Mouse (Mus musculus): ENCODE data around the gene AW146154. TPM values are rescaled to one million over a fixed set of nuclear protein-coding genes. Genes with fewer than 3 reads are reported as not detected.
"Not testable (repeated sequence)": the region's sequence is repeated elsewhere in the genome, so short reads cannot be mapped to it uniquely, and the experiment has no call there.

The AW146154 gene
- 10.0 and 10.3 TPM in 2 replicates for polyA plus RNA-seq (2014; fragmentation: Nextera tagmentation; extraction: Ambion mirVana)

GRCm38 (mm10) chr7:41499389-41500049, at the start of gene AW146154, which contains the start of gene Gm20449:
Gene AW146154 (minus strand): TSS chr7:41499890.
Gene Gm20449 (minus strand): TSS chr7:41499417.
- Histone ChIP-seq H3K4me3 (ENCODE audit: low read depth, low read length) (peak within 1 kb of the TSS; percentile 46), H3K9ac (ENCODE audit: low read length) (peak within 1 kb of the TSS; percentile 32), H3K27ac (ENCODE audit: low read depth, low read length) (no peak within 1 kb of the TSS), H3K4me1 (replicated peaks; ENCODE audit: control insufficient read depth, insufficient read depth, low read length) (no peaks in the 10 kb centered on the region), H3K4me2 (ENCODE audit: low read depth, low read length, severe bottlenecking) (peak within 1 kb of the TSS; percentile 73), H3K9me3 (ENCODE audit: control insufficient read depth, low read length) (no peaks in the 10 kb centered on the region; the same call in 1 of the 2 replicates), H3K36me3 (ENCODE audit: control insufficient read depth, insufficient read depth, low read length) (no peaks in the 10 kb centered on the region), H3K27me3 (ENCODE audit: control insufficient read depth, insufficient read depth, low read length) (no peaks in the 10 kb centered on the region)
- ATAC-seq (replicated peaks; ENCODE audit: low FRiP score) (peak; percentile 98), DNase-seq (ENCODE audit: low spot score) (peak; percentile 87)
- 0% methylated on average over 18 of the region's 18 CpGs for WGBS

DNA sequence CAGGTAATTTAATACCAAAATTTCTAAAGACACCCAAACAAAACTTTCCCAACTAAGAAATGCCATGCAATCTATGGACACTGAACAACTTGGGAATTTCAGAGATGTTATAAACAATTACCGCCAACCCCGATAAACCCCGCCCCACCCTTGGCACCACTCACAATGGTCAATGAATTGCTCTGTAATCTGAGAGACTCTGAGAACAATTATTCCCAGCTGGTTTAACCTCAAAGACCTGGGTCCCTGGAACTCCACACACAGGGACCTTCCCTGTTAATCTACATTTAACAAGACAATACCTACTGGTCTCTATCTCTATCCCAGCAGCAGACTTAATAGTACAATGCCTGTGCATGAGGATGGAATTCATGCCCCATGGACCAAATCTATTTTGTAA, 13.0 kb upstream of the AW146154 start:
- no peaks in the 10 kb centered on the region for H3K36me3 ChIP-seq (ENCODE audit: control insufficient read depth, insufficient read depth, low read length)
- WGBS, result 93% methylated on average over 3 of the region's 3 CpGs
- no peaks in the 10 kb centered on the region for H3K4me1 ChIP-seq (replicated peaks; ENCODE audit: control insufficient read depth, insufficient read depth, low read length)
- no peak for ATAC-seq (replicated peaks; ENCODE audit: low FRiP score)
- H3K9me3 ChIP-seq (ENCODE audit: control insufficient read depth, low read length), result peaks cover 5% of the 10 kb centered on the region; the same call in 1 of the 2 replicates
- H3K27ac ChIP-seq (ENCODE audit: low read depth, low read length), result no peak overlapping the region
- DNase-seq (ENCODE audit: low spot score), result no peak
- H3K27me3 ChIP-seq (ENCODE audit: control insufficient read depth, insufficient read depth, low read length), result no peaks in the 10 kb centered on the region
- no peak overlapping the region for H3K4me3 ChIP-seq (ENCODE audit: low read depth, low read length)
- H3K4me2 ChIP-seq (ENCODE audit: low read depth, low read length, severe bottlenecking), result no peak overlapping the region
- no peak overlapping the region for H3K9ac ChIP-seq (ENCODE audit: low read length)

DNA sequence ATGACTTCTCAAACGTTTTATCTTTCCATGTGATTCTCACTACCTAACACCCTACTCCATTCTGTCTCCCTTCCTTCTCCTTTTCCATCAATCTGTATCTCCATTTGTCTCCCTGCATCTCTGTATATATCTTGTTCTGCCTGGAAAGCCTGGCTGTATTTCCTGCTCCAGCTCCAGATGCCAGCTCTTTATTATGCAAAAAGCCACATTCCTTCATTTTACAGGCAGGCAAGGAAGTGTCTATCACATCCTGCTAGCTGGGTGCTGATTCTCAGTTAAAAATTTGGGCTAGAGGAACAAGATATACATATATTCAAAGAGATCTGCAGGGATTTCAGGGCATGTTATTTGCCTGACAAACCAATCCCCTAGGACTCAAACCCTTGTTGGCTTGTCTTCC, 12.5 kb upstream of the AW146154 start:
- H3K9ac ChIP-seq (ENCODE audit: low read length), result no peak overlapping the region
- no peaks in the 10 kb centered on the region for H3K36me3 ChIP-seq (ENCODE audit: control insufficient read depth, insufficient read depth, low read length)
- ATAC-seq (replicated peaks; ENCODE audit: low FRiP score) (no peak), DNase-seq (ENCODE audit: low spot score) (no peak)
- H3K27ac ChIP-seq (ENCODE audit: low read depth, low read length), result no peak overlapping the region
- H3K27me3 ChIP-seq (ENCODE audit: control insufficient read depth, insufficient read depth, low read length), result no peaks in the 10 kb centered on the region
- no peaks in the 10 kb centered on the region for H3K4me1 ChIP-seq (replicated peaks; ENCODE audit: control insufficient read depth, insufficient read depth, low read length)
- no peak overlapping the region for H3K4me3 ChIP-seq (ENCODE audit: low read depth, low read length)
- 31% methylated on average over 1 of the region's 1 CpGs for WGBS
- H3K9me3 ChIP-seq (ENCODE audit: control insufficient read depth, low read length), result peaks cover 5% of the 10 kb centered on the region; the same call in 1 of the 2 replicates
- H3K4me2 ChIP-seq (ENCODE audit: low read depth, low read length, severe bottlenecking), result no peak overlapping the region

GRCm38 (mm10) chr7:41502402-41502801, 2.7 kb upstream of the AW146154 start:
- Histone ChIP-seq H3K36me3 (ENCODE audit: control insufficient read depth, insufficient read depth, low read length) (no peaks in the 10 kb centered on the region), H3K9ac (ENCODE audit: low read length) (no peak overlapping the region), H3K9me3 (ENCODE audit: control insufficient read depth, low read length) (no peaks in the 10 kb centered on the region; the same call in 1 of the 2 replicates), H3K4me3 (ENCODE audit: low read depth, low read length) (no peak overlapping the region), H3K27ac (ENCODE audit: low read depth, low read length) (no peak overlapping the region), H3K4me2 (ENCODE audit: low read depth, low read length, severe bottlenecking) (no peak overlapping the region), H3K4me1 (replicated peaks; ENCODE audit: control insufficient read depth, insufficient read depth, low read length) (no peaks in the 10 kb centered on the region), H3K27me3 (ENCODE audit: control insufficient read depth, insufficient read depth, low read length) (no peaks in the 10 kb centered on the region)
- ATAC-seq (replicated peaks; ENCODE audit: low FRiP score), result no peak
- DNase-seq (ENCODE audit: low spot score), result no peak
- 42% methylated on average over 1 of the region's 1 CpGs for WGBS

- Histone ChIP-seq H3K4me3 (ENCODE audit: low read depth, low read length) (peak overlapping the region; percentile 46), H3K27ac (ENCODE audit: low read depth, low read length) (no peak overlapping the region), H3K27me3 (ENCODE audit: control insufficient read depth, insufficient read depth, low read length) (no peaks in the 10 kb centered on the region), H3K9ac (ENCODE audit: low read length) (peak overlapping the region; percentile 32), H3K36me3 (ENCODE audit: control insufficient read depth, insufficient read depth, low read length) (no peaks in the 10 kb centered on the region), H3K9me3 (ENCODE audit: control insufficient read depth, low read length) (no peaks in the 10 kb centered on the region; the same call in 1 of the 2 replicates), H3K4me2 (ENCODE audit: low read depth, low read length, severe bottlenecking) (peak overlapping the region; percentile 73), H3K4me1 (replicated peaks; ENCODE audit: control insufficient read depth, insufficient read depth, low read length) (no peaks in the 10 kb centered on the region)
- ATAC-seq (replicated peaks; ENCODE audit: low FRiP score) (peak; percentile 20; the same call in 1 of the 2 replicates), DNase-seq (ENCODE audit: low spot score) (no peak)
- WGBS, result 23% methylated on average over 22 of the region's 22 CpGs
These were observed 653 bp upstream of the AW146154 start for GRCm38 (mm10) chr7:41500151-41500934.

DNA sequence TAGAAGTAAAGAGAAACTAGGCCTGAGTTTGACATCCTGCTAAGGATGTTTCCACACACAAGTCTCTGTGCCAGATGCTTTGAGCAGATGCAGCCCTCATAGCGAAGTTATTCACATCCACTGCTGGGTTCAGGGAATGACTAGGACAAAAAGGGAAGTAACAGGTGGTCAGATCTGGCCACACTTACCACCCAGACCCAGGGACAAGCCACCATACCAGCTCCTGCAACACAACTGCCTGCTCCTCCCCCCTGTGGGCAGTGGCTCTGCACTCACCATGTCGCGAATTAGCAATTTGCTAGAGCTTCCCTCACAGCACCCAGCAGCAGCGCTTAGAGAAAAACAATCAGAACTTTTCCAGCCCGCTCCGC, 687 bp downstream of the AW146154 start:
- not testable (repeated sequence) for DNase-seq (ENCODE audit: low spot score); H3K27ac ChIP-seq (ENCODE audit: low read depth, low read length); H3K4me1 ChIP-seq (replicated peaks; ENCODE audit: control insufficient read depth, insufficient read depth, low read length); ATAC-seq (replicated peaks; ENCODE audit: low FRiP score); H3K27me3 ChIP-seq (ENCODE audit: control insufficient read depth, insufficient read depth, low read length); H3K36me3 ChIP-seq (ENCODE audit: control insufficient read depth, insufficient read depth, low read length); H3K9me3 ChIP-seq (ENCODE audit: control insufficient read depth, low read length)
- H3K4me2 ChIP-seq (ENCODE audit: low read depth, low read length, severe bottlenecking), result peak overlapping the region; percentile 73; the same call in 1 of the 2 replicates
- under 1% methylated on average over 6 of the region's 6 CpGs for WGBS
- H3K4me3 ChIP-seq (ENCODE audit: low read depth, low read length), result peak overlapping the region; percentile 46
- peak overlapping the region; percentile 32 for H3K9ac ChIP-seq (ENCODE audit: low read length)

GRCm38 (mm10) chr7:41498464-41498863, 1.2 kb downstream of the AW146154 start:
- not testable (repeated sequence) for H3K4me1 ChIP-seq (replicated peaks; ENCODE audit: control insufficient read depth, insufficient read depth, low read length); H3K9me3 ChIP-seq (ENCODE audit: control insufficient read depth, low read length); ATAC-seq (replicated peaks; ENCODE audit: low FRiP score); H3K9ac ChIP-seq (ENCODE audit: low read length); H3K36me3 ChIP-seq (ENCODE audit: control insufficient read depth, insufficient read depth, low read length); H3K27me3 ChIP-seq (ENCODE audit: control insufficient read depth, insufficient read depth, low read length); H3K27ac ChIP-seq (ENCODE audit: low read depth, low read length); DNase-seq (ENCODE audit: low spot score)
- peak overlapping the region; percentile 46 for H3K4me3 ChIP-seq (ENCODE audit: low read depth, low read length)
- WGBS, result 52% methylated on average over 2 of the region's 4 CpGs
- H3K4me2 ChIP-seq (ENCODE audit: low read depth, low read length, severe bottlenecking), result peak overlapping the region; percentile 73; the same call in 1 of the 2 replicates

GRCm38 (mm10) chr7:41497871-41498270, 1.8 kb downstream of the AW146154 start:
- Histone ChIP-seq H3K4me1 (replicated peaks; ENCODE audit: control insufficient read depth, insufficient read depth, low read length) (no peaks in the 10 kb centered on the region), H3K4me3 (ENCODE audit: low read depth, low read length) (no peak overlapping the region), H3K36me3 (ENCODE audit: control insufficient read depth, insufficient read depth, low read length) (no peaks in the 10 kb centered on the region), H3K27me3 (ENCODE audit: control insufficient read depth, insufficient read depth, low read length) (no peaks in the 10 kb centered on the region), H3K9ac (ENCODE audit: low read length) (no peak overlapping the region), H3K9me3 (ENCODE audit: control insufficient read depth, low read length) (no peaks in the 10 kb centered on the region; the same call in 1 of the 2 replicates), H3K4me2 (ENCODE audit: low read depth, low read length, severe bottlenecking) (no peak overlapping the region), H3K27ac (ENCODE audit: low read depth, low read length) (no peak overlapping the region)
- WGBS, result 100% methylated on average over 2 of the region's 2 CpGs
- DNase-seq (ENCODE audit: low spot score), result no peak
- no peak for ATAC-seq (replicated peaks; ENCODE audit: low FRiP score)
